Mouse (Mus musculus) lung, adult 2 months (tissue): ENCODE data around the gene Ran. TPM values are rescaled to one million over a fixed set of nuclear protein-coding genes. Genes with fewer than 3 reads are reported as not detected.
"Not testable (repeated sequence)": the region's sequence is repeated elsewhere in the genome, so short reads cannot be mapped to it uniquely, and the experiment has no call there.

Experiments used
- DNase-seq: peaks from one replicate; pipeline ENCODE4 v3.0.0; 2022
- H3K4me1 ChIP-seq: fragments of 200-500 bp; 2 replicates; pipeline ENCODE4 v1.6.1; 2011; ENCODE audit warnings: low read length; ENCODE audit not compliant: control insufficient read depth, insufficient read depth
- H3K4me3 ChIP-seq: fragments of 200-500 bp; replicated peaks from 2 replicates; pipeline ENCODE3; 2011; ENCODE audit warnings: low read depth, mild to moderate bottlenecking, control low read depth, low read length; ENCODE audit errors: extremely low read depth
- CTCF ChIP-seq: fragments of 200-500 bp; IDR thresholded peaks from 2 replicates; pipeline ENCODE4 v1.5.1; 2011; ENCODE audit warnings: mild to moderate bottlenecking, low read length, control low read depth; ENCODE audit not compliant: insufficient read depth
- POLR2A ChIP-seq: fragments of 200-500 bp; IDR thresholded peaks from 2 replicates; pipeline ENCODE4 v1.6.1; 2011; ENCODE audit warnings: low read depth, mild to moderate bottlenecking, control low read depth, low read length, borderline replicate concordance; ENCODE audit errors: extremely low read depth
- WGBS: fragments of 180-500 bp; shearing (Covaris S2); methylation state at CpG from one replicate; pipeline ENCODE4 v1.1.7; 2018; 5-methylcytosine and 5-hydroxymethylcytosine counted together
- polyA plus RNA-seq: library from polyadenylated mRNA; depleted of rRNA; stranded (reverse); fragments of >200 nt; gene quantifications from 2 replicates; pipeline ENCODE4 v1.2.3, GENCODE M21; 2012; rRNA removed

Ran gene
- polyA plus RNA-seq = 35.5 and 43.2 TPM in 2 replicates

GRCm38 (mm10) chr5:129019497-129020299 lies at the start of gene Ran:
Gene Ran (plus strand): TSS chr5:129020069.
- 1% methylated on average over 102 of the region's 102 CpGs for WGBS

GRCm38 (mm10) chr5:128970878-128971277 lies 49.0 kb upstream of the Ran start:
- Histone ChIP-seq H3K4me3 (no peak overlapping the region), H3K4me1 (no peaks in the 10 kb centered on the region)
- DNase-seq = no peak
- no peak for TF ChIP-seq CTCF
- no peak for TF ChIP-seq POLR2A
- 64% methylated on average over 10 of the region's 10 CpGs for WGBS

More at GRCm38 (mm10) chr5:129019497-129020299, at the start of gene Ran:
- Histone ChIP-seq H3K4me1 (peaks cover 8% of the 10 kb centered on the region), H3K4me3 (peak within 1 kb of the TSS; percentile 98)
- TF ChIP-seq CTCF (no peak), POLR2A (peak; percentile 67; the same call in 1 of the 2 replicates)
- peak; percentile 92 for DNase-seq

- WGBS = 13% methylated on average over 14 of the region's 14 CpGs
- peak; percentile 56 for DNase-seq
- TF ChIP-seq POLR2A (no peak), CTCF (peak; percentile 57)
- Histone ChIP-seq H3K4me3 (no peak overlapping the region), H3K4me1 (no peaks in the 10 kb centered on the region)
Observed at GRCm38 (mm10) chr5:128971298-128971697, 48.6 kb upstream of the Ran start.

GRCm38 (mm10) chr5:128976266-128976665 lies 43.6 kb upstream of the Ran start:
- TF ChIP-seq POLR2A = no peak
- TF ChIP-seq CTCF = peak; percentile 45
- H3K4me1 ChIP-seq = no peaks in the 10 kb centered on the region
- DNase-seq = no peak
- H3K4me3 ChIP-seq = no peak overlapping the region
- WGBS = 33% methylated on average over 4 of the region's 4 CpGs

GRCm38 (mm10) chr5:128977466-128977865 lies 42.4 kb upstream of the Ran start:
- WGBS = 77% methylated on average over 1 of the region's 1 CpGs
- not testable (repeated sequence) for H3K4me1 ChIP-seq, DNase-seq, H3K4me3 ChIP-seq

GRCm38 (mm10) chr5:128978957-128979356 lies 40.9 kb upstream of the Ran start:
- DNase-seq = no peak
- Histone ChIP-seq H3K4me1 (no peaks in the 10 kb centered on the region), H3K4me3 (no peak overlapping the region)
- no peak for TF ChIP-seq CTCF
- no peak for TF ChIP-seq POLR2A
- 93% methylated on average over 7 of the region's 7 CpGs for WGBS

- H3K4me3 ChIP-seq = no peak overlapping the region
- TF ChIP-seq POLR2A (no peak), CTCF (no peak)
- no peak for DNase-seq
- WGBS = 58% methylated on average over 7 of the region's 7 CpGs
- no peaks in the 10 kb centered on the region for H3K4me1 ChIP-seq
Observed at GRCm38 (mm10) chr5:128980857-128981256, 39.0 kb upstream of the Ran start.

GRCm38 (mm10) chr5:128981607-128982006 lies 38.3 kb upstream of the Ran start:
- TF ChIP-seq CTCF (peak; percentile 94), POLR2A (no peak)
- WGBS = 27% methylated on average over 12 of the region's 12 CpGs
- peak; percentile 76 for DNase-seq
- Histone ChIP-seq H3K4me1 (no peaks in the 10 kb centered on the region), H3K4me3 (no peak overlapping the region)

- TF ChIP-seq CTCF = no peak
- TF ChIP-seq POLR2A = no peak
- Histone ChIP-seq H3K4me3 (no peak overlapping the region), H3K4me1 (no peaks in the 10 kb centered on the region)
- DNase-seq = no peak
- 89% methylated on average over 6 of the region's 6 CpGs for WGBS
Observed at GRCm38 (mm10) chr5:128984536-128984935, 35.3 kb upstream of the Ran start.

- DNase-seq = no peak
- TF ChIP-seq CTCF = no peak
- no peak for TF ChIP-seq POLR2A
- H3K4me1 ChIP-seq = no peaks in the 10 kb centered on the region
- 92% methylated on average over 13 of the region's 13 CpGs for WGBS
- H3K4me3 ChIP-seq = no peak overlapping the region
Observed at GRCm38 (mm10) chr5:128985946-128986345, 33.9 kb upstream of the Ran start.
